Mouse (Mus musculus) hindbrain, embryonic 12.5 days (tissue): ENCODE measurements around the gene Cntn5. TPM values are rescaled to one million over a fixed set of nuclear protein-coding genes. Genes with fewer than 3 reads are reported as not detected.
"Not testable (repeated sequence)": the region's sequence is repeated elsewhere in the genome, so short reads cannot be mapped to it uniquely, and the experiment has no call there.

Experiments
- ATAC-seq: fragments of 200-750 bp; cut with Nextera tagmentation; 2 replicates; pipeline ENCODE4 v1.8.0; 2017; ENCODE audit warnings: moderate TSS enrichment; ENCODE audit not compliant: low FRiP score
- H3K27ac ChIP-seq: fragments of 300-500 bp; sonication (generic); 2 replicates; pipeline ENCODE4 v1.5.1; 2016; ENCODE audit warnings: mild to moderate bottlenecking
- H3K27me3 ChIP-seq: fragments of 300-500 bp; sonication (generic); 2 replicates; pipeline ENCODE4 v1.6.1; 2016; ENCODE audit warnings: mild to moderate bottlenecking
- H3K36me3 ChIP-seq: fragments of 300-500 bp; sonication (generic); 2 replicates; pipeline ENCODE4 v1.6.1; 2016; ENCODE audit warnings: mild to moderate bottlenecking
- H3K4me1 ChIP-seq: fragments of 300-500 bp; sonication (generic); 2 replicates; pipeline ENCODE4 v1.6.1; 2016
- H3K4me2 ChIP-seq: fragments of 300-500 bp; sonication (generic); replicated peaks from 2 replicates; pipeline ENCODE4 v1.6.1; 2016; ENCODE audit warnings: mild to moderate bottlenecking
- H3K4me3 ChIP-seq: fragments of 300-500 bp; sonication (generic); 2 replicates; pipeline ENCODE4 v1.5.1; 2016; ENCODE audit warnings: mild to moderate bottlenecking
- H3K9ac ChIP-seq: fragments of 300-500 bp; sonication (generic); 2 replicates; pipeline ENCODE4 v1.6.1; 2016; ENCODE audit warnings: mild to moderate bottlenecking, moderate library complexity
- H3K9me3 ChIP-seq: fragments of 300-500 bp; sonication (generic); replicated peaks from 2 replicates; pipeline ENCODE4 v1.6.1; 2016; ENCODE audit warnings: mild to moderate bottlenecking
- WGBS: fragments of 180-500 bp; shearing (Covaris S2); methylation state at CpG from one replicate; pipeline ENCODE4 v1.1.7; 2016; 5-methylcytosine and 5-hydroxymethylcytosine counted together
- polyA plus RNA-seq: library from polyadenylated mRNA; unstranded; fragments of >200 nt; fragmentation: Nextera tagmentation; extraction: Ambion mirVana; gene quantifications from 2 replicates; pipeline ENCODE4 v1.2.1, GENCODE M21; 2016

Cntn5 gene
- polyA plus RNA-seq, 1 experiment from 2014 or later = 8.9 TPM

DNA sequence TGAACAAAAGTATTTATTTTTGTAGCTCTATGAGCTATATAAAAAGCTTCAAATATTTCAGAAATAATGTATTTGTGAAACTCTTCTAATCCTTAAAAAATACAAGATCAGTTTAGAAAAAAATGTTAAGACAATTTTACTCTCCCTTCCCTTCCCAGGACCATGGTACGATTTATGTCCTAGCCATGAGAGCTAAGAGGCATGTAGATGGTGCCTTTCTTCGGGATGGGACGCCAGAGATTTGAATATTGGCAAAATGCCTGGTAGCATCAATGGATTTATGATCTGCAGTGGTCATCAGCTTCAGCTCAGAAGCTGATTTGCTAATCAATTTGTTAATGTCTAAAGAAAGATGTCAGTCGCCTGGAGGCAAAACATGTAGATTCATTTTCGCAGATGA is 258.6 kb downstream of the Cntn5 start:
- no peak overlapping the region for H3K9ac ChIP-seq
- H3K4me1 ChIP-seq = no peaks in the 10 kb centered on the region
- no peak overlapping the region for H3K4me3 ChIP-seq
- no peaks in the 10 kb centered on the region for H3K9me3 ChIP-seq
- H3K36me3 ChIP-seq = no peaks in the 10 kb centered on the region
- 85% methylated on average over 5 of the region's 5 CpGs for WGBS
- H3K4me2 ChIP-seq = no peak overlapping the region
- H3K27ac ChIP-seq = no peak overlapping the region
- H3K27me3 ChIP-seq = no peaks in the 10 kb centered on the region
- ATAC-seq = no peak

DNA sequence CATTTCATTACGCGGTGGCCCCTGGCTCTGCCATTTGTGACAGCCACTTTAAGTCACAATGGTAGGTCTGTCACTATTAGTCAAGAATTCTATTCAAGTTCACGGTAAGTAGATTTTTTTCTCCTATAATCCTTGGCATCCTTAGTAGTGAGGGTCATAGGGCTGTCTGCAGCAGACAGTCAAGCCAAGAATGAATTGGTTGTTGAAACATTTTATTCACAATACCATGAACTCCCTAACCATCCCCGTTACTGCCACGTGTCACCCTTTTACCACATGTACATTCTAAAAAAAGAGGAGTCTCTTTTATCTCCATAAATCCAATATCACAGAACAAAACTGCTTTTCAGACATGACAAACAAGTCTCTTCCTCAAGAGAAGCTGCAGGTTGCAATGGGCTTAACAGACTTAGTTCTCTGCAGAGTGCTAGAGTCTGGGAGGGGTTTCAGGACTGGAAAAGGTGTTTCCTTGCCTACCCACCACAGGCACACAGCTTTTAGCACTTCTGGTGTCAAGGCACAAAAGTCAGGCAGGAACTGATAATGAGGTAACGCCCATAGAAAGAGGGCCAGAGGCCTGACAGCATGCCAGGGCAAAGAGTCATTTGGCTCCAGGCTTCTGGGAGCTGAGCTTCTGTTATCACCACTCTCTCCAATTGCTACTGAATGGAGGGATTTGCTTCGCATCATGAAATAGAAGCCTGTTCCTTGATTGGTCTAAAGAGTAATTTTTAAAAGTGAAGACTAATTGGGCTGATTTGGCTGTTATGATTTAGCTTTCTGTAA is 259.3 kb downstream of the Cntn5 start:
- no peak overlapping the region for H3K4me2 ChIP-seq
- no peaks in the 10 kb centered on the region for H3K27me3 ChIP-seq
- H3K4me1 ChIP-seq = no peaks in the 10 kb centered on the region
- no peak for ATAC-seq
- H3K9ac ChIP-seq = no peak overlapping the region
- WGBS = 66% methylated on average over 7 of the region's 7 CpGs
- H3K36me3 ChIP-seq = no peaks in the 10 kb centered on the region
- H3K4me3 ChIP-seq = no peak overlapping the region
- no peak overlapping the region for H3K27ac ChIP-seq
- H3K9me3 ChIP-seq = no peaks in the 10 kb centered on the region

DNA sequence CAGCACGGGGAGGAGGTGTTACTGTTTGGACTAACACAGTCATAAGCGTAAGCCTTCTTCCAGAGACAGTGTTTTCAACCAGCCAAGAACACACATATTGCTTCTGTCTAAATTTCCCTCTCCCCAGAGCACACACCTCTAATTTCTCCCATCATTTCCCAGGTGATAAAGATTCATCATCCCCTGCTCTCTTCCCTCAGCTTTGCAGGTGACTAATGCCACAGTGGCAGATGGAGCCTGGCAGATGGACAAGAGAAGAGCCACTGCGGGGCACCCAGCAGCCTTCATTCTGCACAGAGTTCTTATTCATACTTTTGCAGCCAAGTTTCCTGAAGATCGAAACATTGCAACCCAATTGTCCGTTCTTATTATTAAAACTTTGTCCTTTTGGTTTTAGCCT is 286.5 kb downstream of the Cntn5 start:
- Histone ChIP-seq H3K9me3 (no peaks in the 10 kb centered on the region), H3K4me3 (no peak overlapping the region), H3K27ac (no peak overlapping the region), H3K4me1 (no peaks in the 10 kb centered on the region), H3K9ac (no peak overlapping the region), H3K4me2 (no peak overlapping the region), H3K27me3 (no peaks in the 10 kb centered on the region), H3K36me3 (no peaks in the 10 kb centered on the region)
- no peak for ATAC-seq
- 85% methylated on average over 5 of the region's 5 CpGs for WGBS

DNA sequence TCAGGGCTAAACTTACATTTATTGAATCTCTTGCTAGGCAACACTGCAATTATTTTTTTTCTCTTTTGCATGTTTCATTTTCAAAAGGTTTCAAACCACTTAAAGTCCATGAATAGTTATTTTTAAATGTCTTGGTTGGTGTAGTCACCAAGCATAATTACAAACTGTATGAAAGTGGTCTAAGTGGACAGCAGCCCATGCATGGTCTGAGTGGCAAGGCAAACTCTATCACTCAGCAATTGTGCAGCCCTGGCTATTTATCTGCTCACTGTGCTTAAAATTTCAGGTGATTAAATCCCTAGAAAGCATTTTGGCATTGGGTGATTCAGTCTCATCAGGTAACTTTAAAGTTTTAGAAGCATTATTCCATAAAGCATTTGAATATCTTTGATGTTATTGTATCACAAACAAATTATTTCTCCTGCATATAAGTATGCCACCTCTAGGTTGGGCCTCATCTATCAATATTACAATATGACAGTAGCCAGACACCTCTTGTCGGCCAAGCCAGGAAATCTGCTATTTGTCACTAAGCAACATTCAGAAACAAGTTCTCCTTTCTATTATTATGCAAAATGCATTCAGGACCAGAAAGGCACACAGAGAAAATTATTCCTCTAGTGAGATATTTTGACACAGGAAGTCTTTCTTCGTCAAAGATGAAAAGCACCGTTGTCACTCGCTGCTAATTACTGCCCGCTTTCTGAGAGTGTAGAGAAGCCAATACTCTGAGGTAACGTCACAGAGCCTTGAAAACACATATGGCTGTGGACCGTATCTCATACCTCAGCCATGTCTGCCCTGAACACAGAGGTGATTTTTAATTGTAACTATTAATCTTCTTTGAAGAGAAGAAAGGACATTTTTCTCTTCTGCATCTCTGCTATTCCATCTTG is 329.0 kb downstream of the Cntn5 start:
- H3K27ac ChIP-seq = no peak overlapping the region
- H3K4me3 ChIP-seq = no peak overlapping the region
- no peak overlapping the region for H3K9ac ChIP-seq
- no peaks in the 10 kb centered on the region for H3K27me3 ChIP-seq
- ATAC-seq = no peak
- no peaks in the 10 kb centered on the region for H3K9me3 ChIP-seq
- no peak overlapping the region for H3K4me2 ChIP-seq
- no peaks in the 10 kb centered on the region for H3K36me3 ChIP-seq
- WGBS = 74% methylated on average over 7 of the region's 7 CpGs
- H3K4me1 ChIP-seq = no peaks in the 10 kb centered on the region

DNA sequence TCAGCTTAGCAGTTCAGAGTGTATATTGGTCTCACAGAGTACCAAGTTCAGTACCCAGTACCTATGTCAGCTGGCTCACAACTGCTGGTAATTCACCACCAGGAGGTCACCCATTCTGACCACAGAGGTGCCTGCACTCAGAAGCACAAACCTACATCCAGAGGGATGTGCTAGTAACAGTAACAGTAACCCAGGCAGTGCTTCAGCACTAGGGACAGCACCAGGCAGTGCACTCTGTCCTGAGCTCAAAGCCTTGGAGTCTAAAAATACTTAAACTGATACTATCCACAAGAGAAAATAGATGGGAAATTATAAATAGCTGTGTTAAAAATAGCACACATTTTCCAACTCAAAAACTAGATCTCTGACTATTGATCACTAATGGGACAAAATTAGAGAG is 334.7 kb downstream of the Cntn5 start:
- no peaks in the 10 kb centered on the region for H3K27me3 ChIP-seq
- no peak overlapping the region for H3K4me3 ChIP-seq
- no peaks in the 10 kb centered on the region for H3K36me3 ChIP-seq

DNA sequence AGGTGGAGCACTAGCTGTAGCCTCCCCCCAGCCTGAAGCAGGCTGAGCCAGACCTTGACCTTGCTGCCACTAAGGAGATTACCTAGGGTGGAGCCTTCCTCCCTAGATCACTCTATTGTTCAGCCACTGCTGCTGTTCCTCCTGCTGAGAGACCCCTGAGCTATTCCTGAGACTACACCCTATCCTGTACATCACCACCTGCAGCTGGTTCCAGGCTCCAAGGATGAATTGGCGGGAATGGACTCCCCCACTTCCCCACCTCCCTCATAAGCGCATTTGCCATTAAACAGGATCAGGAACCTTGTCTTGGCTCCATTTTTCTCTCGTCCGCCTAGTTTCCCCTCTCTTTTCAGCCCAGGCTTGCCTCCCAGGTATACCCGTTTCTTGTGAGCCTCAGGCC is 363.7 kb downstream of the Cntn5 start:
- not testable (repeated sequence) for H3K9ac ChIP-seq, H3K27me3 ChIP-seq, H3K27ac ChIP-seq, H3K36me3 ChIP-seq, H3K4me3 ChIP-seq, H3K4me1 ChIP-seq, H3K9me3 ChIP-seq, ATAC-seq, H3K4me2 ChIP-seq
- 49% methylated on average over 5 of the region's 5 CpGs for WGBS

More for the DNA sequence above, 334.7 kb downstream of the Cntn5 start:
- ATAC-seq = no peak
- Histone ChIP-seq H3K9me3 (no peaks in the 10 kb centered on the region), H3K9ac (no peak overlapping the region), H3K27ac (no peak overlapping the region), H3K4me2 (no peak overlapping the region), H3K4me1 (no peaks in the 10 kb centered on the region)

DNA sequence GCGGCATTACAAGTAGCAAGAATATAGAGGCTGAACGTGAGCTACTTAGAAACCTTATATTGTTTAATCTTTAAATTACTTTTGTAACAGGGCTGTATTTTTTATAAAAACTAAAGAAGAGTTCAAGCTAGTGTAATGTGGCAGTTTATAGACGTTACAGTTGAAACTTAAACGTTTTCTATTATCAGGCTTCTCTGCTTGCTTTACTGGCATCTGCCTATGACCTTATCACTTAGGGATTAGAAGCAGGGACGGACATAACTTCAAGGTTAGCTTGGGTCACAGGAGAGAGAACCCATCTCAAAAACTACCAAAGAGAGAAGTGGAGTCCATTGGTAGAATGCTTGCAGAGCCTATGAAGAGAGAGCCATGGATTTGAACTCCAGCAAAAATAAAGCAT is 372.3 kb downstream of the Cntn5 start:
- 87% methylated on average over 5 of the region's 5 CpGs for WGBS
- Histone ChIP-seq H3K36me3 (no peaks in the 10 kb centered on the region), H3K9me3 (no peaks in the 10 kb centered on the region), H3K4me1 (no peaks in the 10 kb centered on the region), H3K4me2 (no peak overlapping the region), H3K4me3 (no peak overlapping the region), H3K27ac (no peak overlapping the region), H3K27me3 (no peaks in the 10 kb centered on the region), H3K9ac (no peak overlapping the region)
- no peak for ATAC-seq

DNA sequence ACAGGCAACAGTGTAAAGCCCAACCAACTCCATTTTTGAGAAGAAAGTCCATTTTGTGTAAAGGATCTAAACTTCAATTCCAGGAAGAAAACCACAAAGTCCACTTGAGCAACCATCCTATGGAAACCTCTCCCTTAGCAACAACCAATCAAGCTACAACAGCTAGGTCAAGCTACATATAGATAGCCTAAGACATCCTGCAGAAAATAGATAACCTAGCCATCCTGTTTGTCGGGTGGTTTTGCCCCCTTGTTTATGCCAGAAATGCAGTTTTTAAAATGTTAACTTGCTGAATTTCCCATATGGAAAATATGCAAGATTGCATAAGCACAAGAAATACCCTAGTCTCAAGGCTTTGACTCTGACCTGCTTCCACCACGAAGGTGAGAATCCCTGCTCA is 373.5 kb downstream of the Cntn5 start:
- no peaks in the 10 kb centered on the region for H3K9me3 ChIP-seq
- no peaks in the 10 kb centered on the region for H3K36me3 ChIP-seq
- WGBS = 91% methylated on average over 2 of the region's 2 CpGs
- H3K4me1 ChIP-seq = no peaks in the 10 kb centered on the region
- H3K9ac ChIP-seq = no peak overlapping the region
- H3K4me2 ChIP-seq = no peak overlapping the region
- no peak for ATAC-seq
- no peaks in the 10 kb centered on the region for H3K27me3 ChIP-seq
- no peak overlapping the region for H3K27ac ChIP-seq
- H3K4me3 ChIP-seq = no peak overlapping the region

DNA sequence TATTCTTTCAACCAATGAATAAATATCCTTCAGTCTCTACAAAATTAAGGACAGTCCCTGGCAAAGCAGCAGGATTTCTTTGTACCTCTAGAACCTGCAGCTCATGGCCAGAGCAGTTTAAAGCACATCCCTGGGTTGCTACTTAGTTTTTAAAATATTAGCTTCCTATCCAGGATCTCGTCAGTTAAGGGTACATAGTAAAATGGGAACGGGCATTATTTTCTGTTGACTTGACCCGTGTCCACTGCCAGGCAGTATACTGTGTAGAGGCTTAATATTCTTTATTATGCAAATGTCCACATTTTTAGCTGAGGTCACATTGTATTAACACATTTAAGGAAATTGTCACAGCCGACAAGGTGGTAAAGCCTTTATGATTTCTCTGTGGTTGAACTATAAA is 375.0 kb downstream of the Cntn5 start:
- H3K4me2 ChIP-seq = no peak overlapping the region
- no peak overlapping the region for H3K4me3 ChIP-seq
- H3K27me3 ChIP-seq = no peaks in the 10 kb centered on the region
- no peaks in the 10 kb centered on the region for H3K36me3 ChIP-seq
- 69% methylated on average over 4 of the region's 4 CpGs for WGBS
- no peak overlapping the region for H3K27ac ChIP-seq
- H3K9ac ChIP-seq = no peak overlapping the region
- ATAC-seq = no peak
- no peaks in the 10 kb centered on the region for H3K4me1 ChIP-seq
- H3K9me3 ChIP-seq = no peaks in the 10 kb centered on the region

DNA sequence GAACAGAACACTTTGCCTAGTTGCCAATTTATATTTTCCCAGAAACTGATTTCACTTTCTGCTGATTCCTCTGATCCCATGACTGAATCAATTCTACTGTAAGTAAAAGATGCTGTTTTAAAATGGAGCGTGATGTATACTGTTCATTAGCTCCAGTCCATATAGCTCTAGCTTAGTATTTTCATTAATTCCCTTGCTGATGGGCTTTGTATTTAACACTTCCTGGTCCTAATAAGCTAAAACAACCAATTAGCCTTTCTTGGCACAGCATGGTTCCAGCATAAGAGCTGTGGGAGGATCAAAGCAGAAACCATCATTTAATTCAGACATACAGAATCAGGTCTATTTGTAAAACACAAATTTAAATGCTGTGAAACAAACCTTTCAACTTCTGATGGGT is 375.5 kb downstream of the Cntn5 start:
- no peaks in the 10 kb centered on the region for H3K4me1 ChIP-seq
- H3K9me3 ChIP-seq = no peaks in the 10 kb centered on the region
- H3K27ac ChIP-seq = no peak overlapping the region
- WGBS = 78% methylated on average over 1 of the region's 1 CpGs
- H3K27me3 ChIP-seq = no peaks in the 10 kb centered on the region
- H3K9ac ChIP-seq = no peak overlapping the region
- no peak overlapping the region for H3K4me3 ChIP-seq
- H3K36me3 ChIP-seq = no peaks in the 10 kb centered on the region
- ATAC-seq = no peak
- H3K4me2 ChIP-seq = no peak overlapping the region

DNA sequence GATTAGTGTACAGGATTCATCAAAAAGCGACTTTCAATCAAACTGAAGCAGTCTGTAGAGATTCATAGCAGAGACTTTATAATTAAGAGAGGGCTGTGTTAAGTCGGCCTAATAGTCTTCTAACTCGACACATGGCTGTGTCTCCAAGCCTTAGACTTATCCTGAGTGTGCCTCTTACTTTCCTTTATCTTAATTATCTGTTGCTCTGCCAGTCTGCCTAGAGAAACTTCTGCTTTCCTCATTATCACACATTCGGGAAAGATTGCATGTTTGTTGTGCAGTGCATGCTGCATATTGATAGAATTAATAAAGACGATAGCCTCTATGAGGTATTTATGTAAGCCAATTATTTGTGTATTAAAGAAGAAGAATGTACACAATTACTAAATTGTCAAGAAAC is 375.9 kb downstream of the Cntn5 start:
- H3K4me2 ChIP-seq = no peak overlapping the region
- H3K27me3 ChIP-seq = no peaks in the 10 kb centered on the region
- no peaks in the 10 kb centered on the region for H3K9me3 ChIP-seq
- ATAC-seq = no peak
- H3K4me1 ChIP-seq = no peaks in the 10 kb centered on the region
- H3K4me3 ChIP-seq = no peak overlapping the region
- no peaks in the 10 kb centered on the region for H3K36me3 ChIP-seq
- no peak overlapping the region for H3K27ac ChIP-seq
- H3K9ac ChIP-seq = no peak overlapping the region
- 82% methylated on average over 5 of the region's 5 CpGs for WGBS

DNA sequence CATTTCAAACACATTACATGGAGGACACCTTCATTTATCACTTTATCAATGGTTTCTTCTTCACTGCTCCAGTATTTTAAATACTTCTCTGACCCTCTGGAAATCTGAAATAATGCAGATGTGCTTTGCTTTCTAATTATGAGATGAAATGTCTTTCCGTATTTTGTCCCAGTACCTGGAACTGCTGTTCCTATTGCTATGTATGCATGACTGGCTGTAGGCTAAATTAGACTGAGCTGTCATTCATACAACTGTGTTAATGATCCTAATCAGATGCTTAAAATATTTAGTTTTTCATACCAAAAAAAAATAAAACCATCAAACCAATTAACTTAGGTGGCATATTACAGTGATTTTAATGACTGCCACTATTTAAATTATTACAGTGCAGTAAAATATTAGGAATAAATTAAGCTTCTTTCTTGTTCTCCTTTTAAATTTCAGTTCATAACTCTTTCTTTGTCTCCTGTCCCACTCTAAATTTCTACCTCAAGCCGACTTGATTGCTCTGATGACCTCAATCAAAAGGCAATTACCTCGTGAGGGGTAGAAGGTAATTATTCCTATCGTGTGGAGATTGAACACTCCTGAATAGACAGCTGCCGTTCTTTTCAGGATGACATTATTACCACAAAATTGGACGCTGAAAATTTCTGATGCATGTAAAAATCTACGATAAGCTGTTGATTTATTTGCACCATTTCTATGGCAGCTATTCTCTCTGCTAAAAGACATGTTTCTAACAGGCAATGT is 378.5 kb downstream of the Cntn5 start:
- Histone ChIP-seq H3K4me3 (no peak overlapping the region), H3K27ac (no peak overlapping the region), H3K27me3 (no peaks in the 10 kb centered on the region), H3K9me3 (no peaks in the 10 kb centered on the region), H3K9ac (no peak overlapping the region), H3K36me3 (no peaks in the 10 kb centered on the region), H3K4me1 (no peaks in the 10 kb centered on the region), H3K4me2 (no peak overlapping the region)
- 54% methylated on average over 7 of the region's 7 CpGs for WGBS
- peak; percentile 70 for ATAC-seq
